Mouse (Mus musculus) retina, postnatal 7 days (tissue): ENCODE data around the gene Plxnb1.

Source experiments
- DNase-seq: peaks from one replicate; pipeline ENCODE4 v3.0.0-alpha.2; 2012; ENCODE audit warnings: low read depth, low spot score

The Plxnb1 gene

DNA sequence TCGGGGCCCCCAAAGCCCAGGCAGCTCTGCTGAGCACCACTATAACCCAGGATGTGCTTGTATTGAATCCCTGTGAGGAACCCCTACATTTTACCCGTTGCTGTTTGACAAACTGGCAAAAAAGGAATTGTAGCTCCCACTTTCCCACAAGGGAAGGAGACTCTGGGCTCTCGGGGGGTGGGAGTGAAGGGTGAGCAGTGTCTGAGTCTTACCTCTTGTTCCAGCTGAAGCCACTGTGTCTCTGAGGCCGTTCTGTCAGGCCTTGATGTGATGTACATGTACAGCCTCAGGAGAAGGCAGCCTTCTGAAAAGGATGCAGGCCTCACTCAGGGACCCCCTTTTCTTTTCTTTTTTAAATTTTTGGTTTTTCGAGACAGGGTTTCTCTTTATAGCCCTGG, 34.3 kb upstream of the Plxnb1 start:
- DNase-seq = no peak

DNA sequence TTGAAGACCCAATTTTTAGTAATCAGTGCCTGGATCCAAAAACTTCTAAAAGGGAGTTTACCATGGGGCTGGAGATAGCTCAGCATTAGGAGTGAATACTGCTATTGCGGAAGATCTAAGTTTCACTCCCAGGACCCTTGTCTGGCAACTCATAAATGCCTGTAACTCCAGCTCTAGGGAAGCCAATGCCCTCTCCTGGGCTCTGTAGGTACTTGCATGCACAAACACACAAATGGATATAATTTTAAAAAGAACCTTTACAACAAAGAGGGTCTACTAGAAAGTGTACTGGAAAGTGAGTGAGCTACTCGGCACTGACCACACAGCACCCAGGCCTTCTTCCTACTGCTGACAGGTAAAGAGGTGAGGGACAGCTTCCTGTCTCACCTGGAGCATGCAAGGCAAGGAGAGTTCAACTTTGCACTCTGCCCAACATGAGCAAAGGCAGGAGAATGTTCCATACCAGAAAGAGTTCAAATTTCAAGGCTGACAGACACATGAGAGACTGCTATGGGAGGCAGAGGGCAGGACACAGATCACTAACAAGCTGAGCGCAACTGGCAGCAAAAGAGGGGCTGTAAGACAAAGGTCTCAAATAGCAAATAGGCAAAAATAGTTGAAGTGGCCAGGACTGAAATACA, 27.0 kb upstream of the Plxnb1 start:
- DNase-seq = no peak

DNA sequence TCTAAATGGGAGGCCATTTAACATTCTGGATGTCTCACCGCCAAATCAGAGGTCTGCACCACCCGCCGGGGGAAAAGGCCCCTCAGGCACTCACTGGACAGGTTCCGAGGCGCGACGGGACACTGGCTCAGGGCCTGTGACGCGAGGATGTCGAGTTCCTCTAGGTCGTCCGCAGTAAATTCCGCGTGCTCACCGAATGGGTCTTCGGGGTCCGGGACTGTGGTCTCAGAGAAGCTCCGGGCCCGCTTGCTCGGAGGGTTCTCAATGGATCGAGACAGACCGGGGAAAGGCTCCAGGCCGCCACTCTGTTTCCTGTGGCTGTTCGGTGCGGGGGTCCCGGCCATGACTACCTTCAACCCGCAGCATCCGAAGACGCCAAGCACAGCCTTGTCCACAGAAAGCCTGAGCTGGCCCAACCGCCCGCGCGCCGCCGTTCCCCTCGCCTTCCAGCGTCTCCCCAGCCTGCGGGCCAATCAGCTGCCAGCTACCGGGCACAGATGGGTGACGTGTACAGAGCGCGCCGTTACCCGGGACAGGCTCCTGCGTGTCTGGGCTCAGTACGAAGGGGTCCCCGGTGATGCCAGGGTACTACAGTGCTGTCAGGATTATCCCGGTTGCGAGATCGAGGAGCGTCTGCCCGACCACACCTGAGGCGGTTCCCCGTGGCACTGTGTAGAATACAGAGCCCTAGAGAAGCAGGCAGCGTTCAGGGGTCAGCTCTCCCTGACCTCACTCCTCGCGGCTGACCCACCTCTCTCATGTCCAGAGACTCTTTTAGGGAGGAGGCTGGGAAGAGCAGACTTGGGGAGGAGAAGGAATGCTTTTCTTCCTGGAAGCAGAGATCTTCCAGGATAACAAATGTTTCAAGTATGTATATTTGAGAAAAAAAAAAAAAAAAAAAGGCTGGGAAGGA, 21.3 kb upstream of the Plxnb1 start, which contains the start of gene Atrip:
TSS of gene Atrip (minus strand) at position 464 of the 913 bp plus-strand sequence.
- DNase-seq = peak; percentile 78

DNA sequence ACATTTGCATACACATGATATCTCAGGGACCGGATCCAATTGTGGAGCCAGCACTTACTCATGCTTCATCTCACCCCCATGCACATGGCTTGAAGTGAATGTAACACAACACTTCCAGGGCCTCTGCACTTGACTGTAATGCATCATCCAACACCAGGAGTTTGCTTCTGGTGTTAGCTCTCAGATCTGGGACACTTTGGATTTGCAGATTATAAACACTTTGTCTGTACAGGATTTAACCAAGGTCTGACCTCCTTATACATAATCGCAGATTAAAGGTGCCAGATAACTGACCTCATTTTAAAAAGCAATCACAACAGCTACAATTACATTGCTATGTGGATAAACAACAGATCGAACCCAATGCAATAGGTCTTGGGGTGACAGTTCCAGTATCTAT, 14.7 kb upstream of the Plxnb1 start:
- DNase-seq = no peak

DNA sequence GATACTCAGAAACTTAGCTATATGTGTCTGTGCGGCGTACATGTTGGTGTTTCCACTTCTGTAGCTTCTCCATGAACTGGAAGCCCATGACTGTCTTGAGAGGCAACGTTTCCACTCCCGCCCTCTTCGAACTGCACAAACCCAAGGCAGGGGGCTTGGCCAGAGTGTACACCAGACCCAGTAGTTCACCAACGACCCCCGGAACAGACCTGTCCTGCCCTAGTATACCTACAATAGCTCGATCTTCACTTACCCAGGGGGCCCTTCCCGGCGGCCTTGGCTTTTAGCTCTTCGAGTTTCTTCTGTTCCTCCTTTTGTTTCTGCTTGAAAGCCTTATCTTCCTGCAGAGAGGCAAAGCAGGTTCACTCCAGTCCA, 13.5 kb upstream of the Plxnb1 start:
- DNase-seq = no peak

DNA sequence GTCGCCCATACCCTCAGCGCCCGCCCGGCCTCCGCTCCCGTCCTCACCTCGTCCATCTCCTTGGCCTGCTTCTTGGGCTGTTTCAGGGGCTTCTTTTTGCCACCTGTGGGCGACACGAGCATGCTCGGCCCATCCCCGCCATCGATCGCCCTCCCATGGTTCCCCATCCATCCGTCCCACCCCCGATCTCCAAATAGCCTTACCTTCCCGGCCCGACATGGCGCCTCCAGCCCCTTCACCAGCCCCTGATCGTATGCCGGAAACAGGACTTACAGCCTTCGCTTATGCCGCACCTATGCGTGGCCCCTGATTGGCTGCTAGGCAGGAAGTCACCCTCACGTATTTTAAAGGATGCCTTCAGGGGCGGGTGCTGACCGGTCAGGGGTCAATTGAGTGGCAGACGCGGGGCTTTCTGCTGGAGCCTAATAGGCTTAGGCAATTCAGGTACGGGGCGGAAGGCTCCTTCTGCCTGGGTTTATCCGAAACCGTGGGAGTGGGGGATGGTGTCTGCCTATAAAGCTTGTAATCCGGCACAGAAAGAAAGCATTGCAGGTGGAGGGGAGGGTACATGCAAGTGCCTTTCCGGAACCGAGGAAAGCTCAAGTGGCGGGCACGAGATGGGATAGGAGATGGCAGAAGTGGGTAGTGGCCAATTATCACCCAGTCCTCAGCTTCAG, 12.9 kb upstream of the Plxnb1 start, which contains the start of the genes Ccdc51 and Tma7:
TSS of gene Ccdc51 (plus strand) at position 370 of the 677 bp plus-strand sequence.
TSS of gene Tma7 (minus strand) at position 464 of the 677 bp plus-strand sequence.
- DNase-seq = peak; percentile 89

DNA sequence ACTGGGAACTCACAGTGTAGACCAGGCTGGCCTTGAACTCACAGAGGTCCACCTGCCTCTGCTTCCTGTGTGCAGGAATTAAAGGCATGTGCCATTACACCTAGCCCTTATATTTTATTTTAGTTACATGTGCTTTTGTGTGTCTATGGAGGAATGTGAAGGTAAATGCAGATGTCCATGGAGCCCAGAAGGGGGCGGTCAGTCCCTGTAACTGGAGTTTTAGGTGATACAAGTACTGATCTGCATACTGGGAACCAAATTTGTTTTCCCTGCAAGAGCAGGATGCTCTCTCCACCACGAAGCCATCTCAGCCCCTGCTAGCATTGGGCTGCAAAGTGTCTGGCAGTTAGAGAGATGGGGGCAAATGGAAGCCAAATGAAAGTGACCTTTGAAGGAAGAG, 10.3 kb upstream of the Plxnb1 start:
- DNase-seq = no peak

DNA sequence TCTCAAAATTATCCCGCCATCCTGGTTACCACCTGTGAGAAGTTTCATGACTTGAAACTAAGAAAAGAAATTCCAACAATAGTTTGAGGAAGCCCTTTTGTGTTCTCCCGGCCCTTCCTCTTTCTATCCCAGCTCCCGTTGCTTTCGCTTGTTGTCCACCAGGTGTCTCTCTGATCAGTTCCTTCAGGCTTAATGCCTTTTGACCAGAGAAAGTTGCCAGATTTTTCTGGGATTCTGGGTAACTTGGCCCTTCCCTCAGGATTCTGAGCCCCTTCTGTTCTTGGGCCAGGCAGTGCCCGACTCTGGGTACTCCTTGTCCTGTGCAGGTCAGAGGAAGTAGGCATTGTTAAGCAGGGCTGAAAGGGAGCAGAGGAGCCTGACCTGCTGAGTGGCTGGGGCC, 7.2 kb upstream of the Plxnb1 start:
- DNase-seq = no peak

DNA sequence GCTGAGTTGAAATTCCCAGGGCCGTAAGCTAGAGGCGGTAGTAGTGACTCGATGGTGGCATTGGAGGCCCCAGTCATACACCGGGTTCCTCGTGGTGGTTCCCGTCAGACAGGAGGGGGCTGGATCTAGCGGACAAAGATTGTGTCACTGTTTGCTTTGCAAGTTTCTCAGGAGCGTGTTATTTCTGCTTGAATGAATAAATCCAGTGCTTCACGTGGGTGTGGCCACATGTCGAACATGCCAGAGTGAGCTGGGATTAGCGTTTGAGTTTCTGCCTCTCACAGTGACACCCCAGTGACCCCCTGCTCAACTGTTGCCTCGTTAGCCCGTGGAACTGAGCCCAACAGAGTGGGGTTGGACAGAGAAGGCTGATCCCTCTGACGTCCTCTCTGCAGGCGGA, 4.7 kb upstream of the Plxnb1 start:
- DNase-seq = no peak

DNA sequence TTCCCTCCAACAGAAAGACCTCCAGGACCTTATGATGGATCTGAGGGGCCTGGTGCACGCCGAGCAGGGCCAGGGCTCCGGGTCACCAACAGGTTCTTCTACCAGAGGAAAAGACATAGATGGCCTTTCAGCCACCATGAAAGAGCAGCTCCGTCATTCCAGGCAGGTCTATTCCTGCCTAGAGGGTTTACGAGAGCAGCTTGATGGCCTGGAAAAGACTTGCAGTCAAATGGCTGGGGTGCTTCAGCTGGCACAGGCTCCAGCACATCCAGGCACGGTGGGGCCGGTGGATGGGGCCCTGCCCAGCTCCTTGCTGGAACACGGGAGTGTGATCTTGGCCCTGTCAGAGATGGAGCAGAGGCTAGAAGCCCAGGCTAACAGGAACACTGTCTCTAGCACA, 3.4 kb upstream of the Plxnb1 start:
- DNase-seq = no peak

DNA sequence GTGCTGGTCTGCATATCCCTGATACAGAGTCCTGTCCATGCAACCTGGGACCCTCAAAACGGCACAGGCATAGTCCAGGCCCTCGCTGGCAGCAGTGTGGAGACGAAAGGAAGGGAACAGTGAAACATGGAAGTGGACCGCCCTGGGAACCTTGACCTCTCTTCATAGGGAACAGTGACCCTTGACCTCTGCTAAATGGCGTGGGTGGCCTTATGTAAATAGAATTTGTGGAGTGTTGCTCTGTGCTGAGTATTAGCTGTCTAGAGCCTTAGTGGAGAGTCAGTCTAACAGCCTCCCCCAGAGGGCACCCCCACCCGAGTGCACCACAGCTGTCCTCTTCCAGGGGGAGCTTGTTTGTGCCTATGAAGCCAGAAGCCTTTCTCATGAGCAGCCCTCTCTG, 2.4 kb upstream of the Plxnb1 start:
- no peak for DNase-seq

DNA sequence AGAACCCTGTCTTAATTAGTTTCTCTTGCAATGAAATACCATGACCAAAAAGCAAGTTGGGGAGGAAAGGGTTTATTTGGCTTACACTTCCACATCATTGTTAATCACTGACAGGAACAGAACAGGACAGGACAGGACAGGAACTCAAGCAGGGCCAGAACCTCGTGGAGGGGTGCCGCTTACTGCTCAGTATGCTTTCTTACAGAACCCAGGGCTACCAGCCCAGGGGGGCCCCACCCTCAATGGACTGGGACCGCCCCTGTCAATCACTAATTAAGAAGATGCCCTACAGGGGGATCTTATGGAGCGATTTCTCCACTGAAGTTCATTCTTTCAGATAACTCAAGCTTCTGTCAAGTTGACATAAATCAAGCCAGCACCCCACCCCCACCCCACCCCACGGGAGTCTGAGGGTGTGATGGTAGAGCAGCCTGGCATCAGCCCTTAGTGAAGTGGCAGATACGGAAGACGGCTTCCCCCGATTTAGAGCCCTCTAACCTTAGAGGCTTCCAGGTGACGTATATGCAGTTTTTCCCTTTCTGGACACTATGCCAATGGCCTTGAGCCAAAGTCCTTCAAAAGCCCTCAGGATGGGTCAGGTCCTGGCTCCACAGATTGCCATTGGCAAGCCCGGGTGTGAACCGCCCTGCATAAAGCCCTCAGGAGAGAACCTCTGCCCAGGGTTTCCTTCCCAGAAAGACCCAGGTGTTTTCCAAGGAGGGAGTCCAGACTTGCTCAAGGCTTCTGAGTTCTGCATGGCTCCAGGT, 1.2 kb upstream of the Plxnb1 start:
- DNase-seq = no peak

DNA sequence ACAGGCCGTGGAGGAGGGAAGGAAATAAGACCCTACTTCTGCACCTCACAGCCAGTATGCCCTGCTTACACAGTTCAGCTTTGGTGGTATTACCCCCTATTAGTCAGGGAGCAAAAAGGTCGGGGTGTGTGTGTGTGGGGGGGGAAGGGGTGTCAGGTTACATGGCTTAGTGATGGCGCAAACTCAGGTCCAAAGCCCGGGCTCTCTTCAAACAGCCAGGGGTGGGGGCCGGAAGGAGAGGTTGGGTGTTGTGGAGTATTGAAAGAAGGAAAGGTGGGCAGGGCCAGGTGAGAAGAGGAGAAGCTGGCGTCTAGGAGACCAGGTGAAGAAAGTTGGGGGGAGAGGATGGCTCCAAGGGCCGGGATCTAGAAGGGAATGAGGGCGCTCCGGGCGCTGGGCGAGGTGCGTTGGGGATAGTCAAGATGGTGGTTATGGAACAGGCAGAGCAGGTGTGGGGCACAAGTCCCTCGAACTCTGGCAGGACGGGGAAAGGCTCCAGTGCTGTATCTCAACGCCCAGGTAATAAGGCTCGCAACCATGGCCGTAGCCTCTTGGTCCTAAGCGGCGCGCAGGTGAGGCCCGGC, 544 bp upstream of the Plxnb1 start:
- DNase-seq = no peak

DNA sequence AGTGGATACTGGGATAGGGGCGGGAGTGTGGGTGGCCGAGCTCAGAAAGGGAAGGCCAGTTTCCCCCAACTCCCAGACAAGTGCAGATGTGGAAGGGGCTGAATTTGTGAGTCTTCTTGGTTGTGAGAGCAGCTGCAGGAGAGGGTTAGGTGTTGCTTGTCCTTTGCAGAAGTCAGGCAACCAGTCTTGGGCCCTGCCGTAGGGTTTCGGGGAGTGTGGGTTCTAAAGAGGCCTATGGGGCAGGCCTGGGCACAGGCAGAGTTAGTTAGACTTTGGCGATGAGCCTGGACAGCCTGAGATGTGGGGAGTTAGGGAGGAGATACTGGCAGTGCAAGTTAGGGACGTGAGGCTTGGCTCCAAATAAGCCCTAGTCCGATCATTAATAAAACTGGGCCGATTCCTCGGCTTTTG, 1.1 kb downstream of the Plxnb1 start:
- DNase-seq = no peak

DNA sequence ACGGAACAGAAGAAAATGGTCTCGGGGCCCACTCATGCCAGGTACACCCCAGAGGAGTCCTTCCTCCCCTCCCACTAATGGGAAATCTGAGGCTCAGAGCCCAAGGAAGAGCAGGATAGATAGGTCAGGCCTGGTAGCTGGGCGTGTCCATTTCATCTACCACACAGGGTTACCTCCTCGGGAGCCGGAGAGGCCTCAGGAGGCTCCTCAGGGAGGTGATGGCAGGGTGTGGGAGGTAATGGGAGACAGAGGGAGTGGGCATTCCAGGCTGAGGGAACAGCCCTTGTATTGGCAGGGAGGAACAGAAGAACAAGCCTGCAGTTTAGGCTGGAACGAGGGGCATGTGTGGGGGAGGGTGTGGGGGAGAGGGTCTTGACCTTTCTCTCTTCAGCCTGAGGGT, 1.7 kb downstream of the Plxnb1 start:
- DNase-seq = no peak

DNA sequence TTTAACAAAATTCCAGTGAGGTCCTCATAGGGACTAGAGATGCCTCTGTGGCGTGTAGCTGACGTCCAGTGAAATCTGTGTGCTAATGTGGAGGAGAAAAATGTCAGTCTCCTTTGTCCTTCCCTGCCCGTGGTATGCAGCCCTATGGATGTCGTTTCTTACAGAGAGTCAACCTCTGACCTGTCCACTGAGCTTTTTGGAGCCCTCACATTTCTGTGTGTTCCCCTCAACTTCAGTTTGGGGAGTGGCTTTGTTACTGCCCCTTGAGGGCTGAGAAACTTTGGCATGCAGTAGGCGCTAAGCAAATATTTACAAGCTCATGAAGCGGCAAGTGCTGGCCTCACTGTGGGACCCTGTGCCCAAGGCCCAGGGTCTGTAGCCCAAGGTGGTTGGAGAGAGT, 2.1 kb downstream of the Plxnb1 start:
- no peak for DNase-seq

DNA sequence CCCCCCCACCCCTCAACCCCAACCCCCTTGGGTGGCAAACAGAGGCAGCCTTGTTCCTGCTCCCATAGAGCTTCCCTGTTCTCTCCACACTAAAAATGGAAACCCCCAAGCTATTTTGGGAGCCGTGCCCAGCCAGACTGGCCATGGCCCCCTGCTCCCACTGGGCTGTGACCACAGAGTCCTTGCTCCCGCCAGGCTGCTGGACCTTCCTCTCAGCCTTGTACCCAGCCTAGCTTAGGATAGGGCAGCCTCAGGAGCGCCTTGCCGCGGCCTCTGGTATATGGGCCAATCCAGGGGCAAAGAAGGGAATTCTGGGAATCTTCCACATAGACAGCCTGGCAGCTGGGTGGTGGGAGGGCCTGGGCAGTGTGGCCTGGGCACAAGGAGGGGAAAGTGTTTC, 2.6 kb downstream of the Plxnb1 start:
- DNase-seq = no peak

DNA sequence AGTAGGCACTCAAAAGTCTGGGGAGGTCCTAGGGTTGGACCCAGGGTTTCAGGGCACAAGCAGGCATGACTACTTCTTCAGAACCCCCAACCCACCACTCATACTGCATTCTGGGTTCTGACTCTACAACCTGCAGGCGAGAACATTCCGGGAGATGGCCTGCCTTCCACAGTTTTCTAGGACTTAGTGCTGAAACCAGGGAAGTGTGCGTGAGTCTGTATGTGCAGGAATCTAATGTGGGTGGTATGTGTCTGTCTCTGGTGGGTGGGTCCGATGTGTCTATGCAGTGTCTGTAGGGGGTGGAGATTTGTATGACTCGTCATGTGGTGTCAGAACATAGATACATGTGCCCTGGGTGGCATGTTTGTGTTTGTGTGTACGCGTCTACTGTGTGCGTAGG, 3.2 kb downstream of the Plxnb1 start:
- DNase-seq = no peak

DNA sequence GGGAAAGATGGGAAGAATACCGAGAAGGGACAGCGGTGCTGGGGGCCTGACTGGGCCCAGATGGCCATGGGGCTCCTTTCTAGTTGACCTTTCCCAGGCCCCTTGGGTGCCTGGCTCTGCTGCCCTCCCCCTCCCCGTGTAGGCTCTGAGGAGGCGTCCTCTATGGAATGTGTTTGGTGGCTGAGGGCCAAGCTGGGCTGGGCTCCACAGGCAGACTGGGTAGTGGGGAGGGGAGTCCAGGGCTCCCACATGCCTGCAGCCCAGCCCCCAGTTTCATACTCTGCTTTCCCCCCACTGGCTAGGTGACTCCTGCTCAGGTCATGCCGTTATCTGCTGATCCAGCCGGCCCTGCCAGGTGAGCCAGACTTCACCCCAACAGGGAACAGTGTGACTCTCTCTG, 3.8 kb downstream of the Plxnb1 start:
- DNase-seq = no peak

DNA sequence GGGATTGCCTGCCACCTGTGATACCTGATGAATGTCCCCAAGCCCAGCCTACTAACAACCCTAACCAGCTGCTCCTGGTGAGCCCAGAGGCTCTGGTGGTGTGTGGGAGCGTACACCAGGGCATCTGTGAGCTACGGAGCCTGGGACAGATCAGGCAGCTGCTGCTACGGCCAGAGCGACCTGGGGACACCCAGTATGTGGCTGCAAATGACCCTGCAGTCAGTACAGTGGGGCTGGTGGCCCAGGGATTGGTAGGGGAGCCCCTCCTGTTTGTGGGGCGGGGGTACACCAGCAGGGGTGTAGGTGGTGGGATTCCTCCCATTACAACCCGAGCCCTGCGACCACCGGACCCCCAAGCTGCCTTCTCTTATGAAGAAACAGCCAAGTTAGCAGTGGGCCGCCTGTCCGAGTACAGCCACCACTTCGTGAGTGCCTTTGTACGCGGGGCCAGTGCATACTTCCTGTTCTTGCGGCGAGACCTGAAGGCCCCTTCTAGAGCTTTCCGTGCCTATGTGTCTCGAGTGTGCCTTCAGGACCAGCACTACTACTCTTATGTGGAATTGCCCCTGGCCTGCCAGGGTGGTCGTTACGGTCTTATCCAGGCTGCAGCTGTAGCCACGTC, 5.2 kb downstream of the Plxnb1 start:
- no peak for DNase-seq

DNA sequence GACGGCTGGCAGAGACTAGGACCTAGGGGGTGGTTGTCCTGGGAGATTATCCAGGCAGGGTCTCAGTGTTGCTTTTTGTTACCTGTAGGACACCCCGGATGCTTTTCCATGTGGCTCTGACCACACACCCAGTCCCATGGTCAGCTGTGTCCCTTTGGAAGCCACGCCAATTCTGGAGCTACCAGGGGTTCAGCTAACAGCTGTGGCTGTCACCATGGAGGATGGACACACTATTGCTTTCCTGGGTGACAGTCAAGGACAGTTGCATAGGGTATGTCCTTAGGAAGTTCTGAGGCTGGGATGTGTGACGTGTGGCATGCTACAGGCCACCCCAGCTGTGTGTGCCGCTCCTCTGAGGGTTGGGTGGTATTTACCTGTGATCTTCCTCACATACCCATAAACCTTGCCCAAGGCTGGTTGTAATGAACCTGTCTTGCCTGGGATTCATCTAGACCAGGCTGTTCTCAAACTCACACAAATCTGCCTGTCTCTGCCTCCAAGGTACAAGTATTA, 6.8 kb downstream of the Plxnb1 start:
- DNase-seq = no peak
